ENCODE assay signal across 8 mouse cellular contexts in the genomic region with DNA sequence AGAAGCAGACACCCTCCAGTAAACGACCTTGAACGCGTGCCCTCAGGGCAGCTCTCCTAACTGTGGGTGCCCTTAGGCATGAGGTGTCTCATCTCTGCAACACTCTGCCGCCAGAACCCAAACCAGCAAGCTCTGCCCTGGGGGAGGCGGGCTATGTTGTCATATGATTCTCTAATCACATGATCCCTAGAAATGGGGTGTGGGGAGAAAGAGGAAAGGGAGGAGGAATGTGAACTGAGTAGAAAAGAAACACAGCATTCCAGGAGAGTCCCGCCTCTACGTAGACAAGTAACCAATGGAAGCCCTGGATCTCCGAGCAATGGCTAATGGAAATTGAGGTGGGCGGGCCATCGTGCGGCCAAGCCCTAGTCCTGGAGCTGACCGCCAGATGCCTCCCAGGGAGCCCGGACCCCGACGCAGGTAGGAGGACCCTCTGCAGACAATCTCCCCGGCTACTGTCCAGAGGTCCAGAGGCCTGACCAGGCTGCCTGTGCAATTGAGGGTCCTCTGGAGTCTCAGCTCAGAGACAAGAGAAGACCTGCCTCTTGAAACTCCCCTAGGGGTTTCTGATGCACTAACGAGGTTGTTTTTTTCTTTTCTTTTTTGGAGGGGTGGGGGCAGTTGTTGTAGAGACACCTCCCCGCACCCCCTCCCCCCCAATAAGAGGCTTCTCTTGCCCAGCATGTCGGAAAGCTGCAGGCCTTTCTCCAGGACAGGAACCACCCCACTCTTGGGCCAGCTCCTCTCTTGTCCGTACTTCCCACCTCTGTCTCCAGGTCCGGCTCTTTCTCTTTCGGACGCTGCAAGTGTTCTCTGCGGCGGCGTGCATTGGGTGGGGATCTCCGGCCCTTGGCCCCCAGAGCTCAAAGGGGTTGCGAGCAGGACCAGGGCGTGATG. TPM values are rescaled to one million over a fixed set of nuclear protein-coding genes. Genes with fewer than 3 reads are reported as not detected.
A peak's percentile ranks its signal among the peaks of the same experiment; 100 is the strongest.
DNase-seq lines count a peak whose midpoint lies in the region; ATAC-seq and TF ChIP-seq lines count a peak whose summit lies in the region.

Gene Grn, plus strand, starts transcription at position 195 of the 897 bp plus-strand sequence.

- peak within 1 kb of the TSS; percentile 92 for H3K4me2 ChIP-seq in hindbrain, postnatal 0 days (ENCODE audit: low read depth, low read length)

- H3K4me3 ChIP-seq in hindbrain, postnatal 0 days (ENCODE audit: low read length), result peak within 1 kb of the TSS; percentile 56
- H3K4me3 ChIP-seq in left cerebral cortex, adult 2 months, result peak within 1 kb of the TSS; percentile 67
- H3K4me3 ChIP-seq in macrophage (ENCODE audit: inconsistent target), result peak within 1 kb of the TSS; percentile 97

- H3K36me3 ChIP-seq in hindbrain, postnatal 0 days (ENCODE audit: insufficient read depth, low read length), result peaks cover 7% of the 10 kb centered on the region
- H3K36me3 ChIP-seq in macrophage (ENCODE audit: inconsistent target), result peaks cover 31% of the 10 kb centered on the region

- peaks cover 16% of the 10 kb centered on the region for H3K4me1 ChIP-seq in hindbrain, postnatal 0 days (ENCODE audit: insufficient read depth, low read length)

- intact Hi-C loops in left cerebral cortex, adult 2 months (cut with DNase I), result loop anchor here (1.0 to 10.0 kb wide), 4 partner anchors 20 to 236 kb away; no protein-coding TSS in a partner anchor

- peaks cover 86% of the 10 kb centered on the region for H3K79me2 ChIP-seq in macrophage (ENCODE audit: inconsistent target)

- H3K9me3 ChIP-seq in hindbrain, postnatal 0 days (ENCODE audit: low read length), result no peaks in the 10 kb centered on the region

- H3K27me3 ChIP-seq in hindbrain, postnatal 0 days (ENCODE audit: insufficient read depth, low read length), result no peaks in the 10 kb centered on the region

- under 1% methylated on average over 29 of the region's 29 CpGs for WGBS in hindbrain, postnatal 0 days
- 0% methylated on average over 27 of the region's 29 CpGs for WGBS in macrophage (ENCODE audit: missing documents)

- ATAC-seq in hindbrain, postnatal 0 days, result peak; percentile 92

- H3K9ac ChIP-seq in hindbrain, postnatal 0 days (replicated peaks; ENCODE audit: low read length), result peak within 1 kb of the TSS; percentile 64

- H3K27ac ChIP-seq in hindbrain, postnatal 0 days, result peak within 1 kb of the TSS; percentile 70
- H3K27ac ChIP-seq in left cerebral cortex, adult 2 months, result peak within 1 kb of the TSS; percentile 92
- H3K27ac ChIP-seq in macrophage, result peak within 1 kb of the TSS; percentile 99

- no peak for TF ChIP-seq CTCF in hindbrain, postnatal 0 days (IDR thresholded peaks at IDR 0.05; ENCODE audit: low read depth)
- TF ChIP-seq CTCF in left cerebral cortex, adult 2 months (IDR thresholded peaks at IDR 0.05), result no peak

- DNase-seq in adrenal gland, adult (ENCODE audit: inconsistent age in 2 of 2, low spot score in 1 of 2), result peak; percentile 93 to 96
- DNase-seq in embryo, embryonic 10 days (ENCODE audit: low spot score), result peak; percentile 97
- DNase-seq in gastrocnemius, adult 8-10 months (ENCODE audit: low spot score in 2 of 2), result peak; percentile 84 to 86
- peak; percentile 96 for DNase-seq in hindbrain, postnatal 0 days (ENCODE audit: low spot score)
- DNase-seq in left cerebral cortex, adult 2 months (ENCODE audit: extremely low spot score in 1 of 2, low spot score in 2 of 2), result peak; percentile 81 to 89
- DNase-seq in retina, postnatal 7 days (ENCODE audit: low read depth, low spot score), result peak; percentile 77
- DNase-seq in urinary bladder, postnatal 14 days (ENCODE audit: low spot score), result peak; percentile 91

RNA-seq across cellular contexts. Expression of gene Grn, which starts in this region (rescaled TPM):
- total RNA-seq in gastrocnemius, adult 8-10 months (2022), result 10 to 100 TPM; 12.2 to 21.8 (median 17.0) TPM
- total RNA-seq in hindbrain, postnatal 0 days (2014; rRNA removed), result 85.6 and 98.5 TPM in 2 replicates
- polyA plus RNA-seq in hindbrain, postnatal 0 days (2015; fragmentation: Nextera tagmentation; extraction: Ambion mirVana), result 98.4 and 104 TPM in 2 replicates
- 10 to 100 TPM; 58.1 to 66.2 TPM for total RNA-seq in left cerebral cortex, adult 2 months (2021)
- 1,000 to 10,000 TPM in 12 of 26 experiments, 100 to 1,000 TPM in 14; 345 to 1,522 (median 924) TPM for total RNA-seq in macrophage (2018; cell fraction: chromatin; rRNA removed)
- total RNA-seq in macrophage (2018; cell fraction: cytosol; rRNA removed), result 1,000 to 10,000 TPM; 1,882 to 3,575 (median 2,639) TPM
- 1,000 to 10,000 TPM; 1,350 to 6,127 (median 3,859) TPM for total RNA-seq in macrophage (2018; cell fraction: nucleus; rRNA removed)
- 2,366 to 2,992 TPM (median 2,461 TPM) in 3 replicates for polyA plus RNA-seq in macrophage (2018)

Comparison
In these comparisons a context has a peak if more than half of its experiments do, and no peak if none do; other contexts are left out.
1. Peak in every context shown above with its lines: DNase-seq, ATAC-seq, H3K4me3 ChIP-seq and H3K27ac ChIP-seq.
2. RNA of gene Grn (polyA plus RNA-seq): 2,366 to 2,992 TPM in macrophage; 98.4 to 104 TPM in hindbrain, postnatal 0 days; every median in the first group is over 10 times any median in the second.